Mouse (Mus musculus): Measurements from ENCODE around the gene Serpina3a. TPM values are rescaled to one million over a fixed set of nuclear protein-coding genes. Genes with fewer than 3 reads are reported as not detected.

Serpina3a gene
- polyA plus RNA-seq, 1 experiment from 2014 or later = not detected

- H3K9me3 ChIP-seq (ENCODE audit: control insufficient read depth, low read length) = no peaks in the 10 kb centered on the region
- H3K9ac ChIP-seq (ENCODE audit: low read length) = no peak overlapping the region
- DNase-seq (ENCODE audit: low spot score) (no peak), ATAC-seq (replicated peaks; ENCODE audit: low FRiP score, low TSS enrichment, low read depth) (no peak)
- no peaks in the 10 kb centered on the region for H3K27me3 ChIP-seq (replicated peaks; ENCODE audit: control insufficient read depth, insufficient read depth, low read length)
- H3K4me2 ChIP-seq (ENCODE audit: low read length) = no peak overlapping the region
- no peak overlapping the region for H3K4me3 ChIP-seq (ENCODE audit: low read depth, low read length)
- 88% methylated on average over 1 of the region's 1 CpGs for WGBS
- no peaks in the 10 kb centered on the region for H3K4me1 ChIP-seq (replicated peaks; ENCODE audit: control insufficient read depth, insufficient read depth, low read length)
- no peak overlapping the region for H3K27ac ChIP-seq (ENCODE audit: low read depth)
- H3K36me3 ChIP-seq (ENCODE audit: control insufficient read depth, insufficient read depth, low read length) = no peaks in the 10 kb centered on the region
Measured at GRCm38 (mm10) chr12:104091303-104091702, 21.2 kb upstream of the Serpina3a start.

DNA sequence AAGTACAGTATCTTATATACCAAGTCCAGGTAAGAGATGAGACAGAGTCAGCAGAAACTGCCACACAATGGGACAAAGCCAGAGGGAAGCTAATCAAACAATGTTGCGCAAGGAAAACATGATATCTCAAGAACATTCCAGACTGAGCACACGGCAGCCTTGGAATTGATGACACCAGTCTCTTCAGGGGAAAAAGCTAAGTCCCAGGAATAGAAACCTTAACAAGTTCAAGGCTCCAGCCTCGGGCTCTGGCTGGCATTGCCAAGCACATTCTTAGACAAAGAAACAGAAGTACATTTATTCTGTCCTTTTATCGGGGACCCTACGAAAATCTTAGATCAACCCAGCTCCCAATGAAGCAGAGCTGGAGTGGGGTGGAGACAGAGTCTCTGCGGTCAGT, 11.8 kb upstream of the Serpina3a start, which contains the start of gene Serpina5:
Serpina5 (plus strand) TSS at position 346 of the 400 bp plus-strand sequence.
- DNase-seq (ENCODE audit: low spot score) (no peak), ATAC-seq (replicated peaks; ENCODE audit: low FRiP score, low TSS enrichment, low read depth) (no peak)
- Histone ChIP-seq H3K9me3 (ENCODE audit: control insufficient read depth, low read length) (no peaks in the 10 kb centered on the region), H3K4me1 (replicated peaks; ENCODE audit: control insufficient read depth, insufficient read depth, low read length) (no peaks in the 10 kb centered on the region), H3K4me2 (ENCODE audit: low read length) (no peak within 1 kb of the TSS), H3K36me3 (ENCODE audit: control insufficient read depth, insufficient read depth, low read length) (no peaks in the 10 kb centered on the region), H3K4me3 (ENCODE audit: low read depth, low read length) (no peak within 1 kb of the TSS), H3K27ac (ENCODE audit: low read depth) (no peak within 1 kb of the TSS), H3K27me3 (replicated peaks; ENCODE audit: control insufficient read depth, insufficient read depth, low read length) (no peaks in the 10 kb centered on the region), H3K9ac (ENCODE audit: low read length) (no peak within 1 kb of the TSS)
- 86% methylated on average over 6 of the region's 6 CpGs for WGBS

DNA sequence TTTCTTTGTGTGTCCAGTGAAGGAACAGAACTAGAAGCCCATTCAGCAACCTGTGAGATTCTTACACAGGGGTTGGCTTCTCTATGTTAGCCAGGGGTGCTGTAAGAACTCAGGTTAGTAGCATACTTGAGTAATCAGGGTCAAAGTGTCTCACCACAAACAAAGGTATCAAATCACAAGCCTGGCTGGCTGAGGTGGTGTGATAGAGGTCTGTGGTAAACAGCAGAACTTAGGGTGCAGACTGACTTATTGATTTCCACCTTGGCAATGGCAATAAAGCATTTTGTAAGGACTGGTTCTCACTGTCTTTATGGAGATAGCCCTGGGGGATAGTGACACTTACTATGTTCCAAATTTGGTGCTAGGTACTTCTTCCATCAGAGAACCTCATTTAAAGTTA, 6.7 kb upstream of the Serpina3a start:
- DNase-seq (ENCODE audit: low spot score) (no peak), ATAC-seq (replicated peaks; ENCODE audit: low FRiP score, low TSS enrichment, low read depth) (no peak)

DNA sequence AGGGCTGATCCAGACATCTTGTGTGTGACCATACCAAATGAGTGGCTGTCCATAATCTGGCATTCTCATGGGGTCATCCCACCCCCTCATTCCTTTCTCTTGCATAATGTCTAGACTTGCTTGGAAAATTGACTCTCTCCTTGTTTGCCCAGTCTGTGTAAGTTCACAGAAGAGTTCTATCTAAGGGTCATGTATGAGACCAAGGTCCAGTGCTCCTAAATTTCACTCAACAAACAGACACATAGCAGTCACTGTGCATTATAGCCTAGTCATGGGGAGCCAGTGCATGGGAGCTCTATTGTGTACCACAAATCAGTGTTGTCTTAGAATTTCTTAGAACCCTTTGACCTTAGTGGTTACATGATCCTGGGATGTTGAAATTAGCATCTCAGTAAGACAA, 5.6 kb upstream of the Serpina3a start:
- no peak overlapping the region for H3K27ac ChIP-seq (ENCODE audit: low read depth)
- ATAC-seq (replicated peaks; ENCODE audit: low FRiP score, low TSS enrichment, low read depth) = no peak

More for the DNA sequence above, 6.7 kb upstream of the Serpina3a start:
- Histone ChIP-seq H3K36me3 (ENCODE audit: control insufficient read depth, insufficient read depth, low read length) (no peaks in the 10 kb centered on the region), H3K9ac (ENCODE audit: low read length) (no peak overlapping the region), H3K9me3 (ENCODE audit: control insufficient read depth, low read length) (no peaks in the 10 kb centered on the region), H3K27me3 (replicated peaks; ENCODE audit: control insufficient read depth, insufficient read depth, low read length) (no peaks in the 10 kb centered on the region), H3K4me3 (ENCODE audit: low read depth, low read length) (no peak overlapping the region), H3K27ac (ENCODE audit: low read depth) (no peak overlapping the region), H3K4me2 (ENCODE audit: low read length) (no peak overlapping the region), H3K4me1 (replicated peaks; ENCODE audit: control insufficient read depth, insufficient read depth, low read length) (no peaks in the 10 kb centered on the region)

DNA sequence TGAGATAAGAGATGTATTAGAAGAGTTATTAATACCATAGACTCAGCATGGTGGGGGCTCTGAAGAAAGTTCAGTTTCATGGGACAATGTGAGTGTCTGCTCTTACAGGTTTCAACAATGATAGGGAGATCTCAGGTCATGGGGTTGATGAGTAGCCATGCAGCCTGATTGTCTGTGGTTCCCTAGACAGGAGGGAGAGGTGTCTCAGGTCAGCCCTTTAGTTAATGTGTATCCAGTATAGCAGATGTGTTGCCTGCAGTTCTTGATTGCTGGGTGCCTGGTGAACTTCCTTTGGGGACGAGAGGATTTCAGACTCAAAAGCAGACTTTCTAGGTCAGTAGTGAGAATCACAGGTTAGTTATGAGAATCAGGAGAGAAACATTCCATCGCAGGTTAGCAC, 4.0 kb upstream of the Serpina3a start:
- Histone ChIP-seq H3K27me3 (replicated peaks; ENCODE audit: control insufficient read depth, insufficient read depth, low read length) (no peaks in the 10 kb centered on the region), H3K4me1 (replicated peaks; ENCODE audit: control insufficient read depth, insufficient read depth, low read length) (no peaks in the 10 kb centered on the region), H3K36me3 (ENCODE audit: control insufficient read depth, insufficient read depth, low read length) (no peaks in the 10 kb centered on the region), H3K9me3 (ENCODE audit: control insufficient read depth, low read length) (no peaks in the 10 kb centered on the region), H3K9ac (ENCODE audit: low read length) (no peak overlapping the region), H3K4me3 (ENCODE audit: low read depth, low read length) (no peak overlapping the region), H3K4me2 (ENCODE audit: low read length) (no peak overlapping the region), H3K27ac (ENCODE audit: low read depth) (no peak overlapping the region)
- no peak for DNase-seq (ENCODE audit: low spot score)
- 68% methylated on average over 2 of the region's 2 CpGs for WGBS
- no peak for ATAC-seq (replicated peaks; ENCODE audit: low FRiP score, low TSS enrichment, low read depth)

More for the DNA sequence above, 5.6 kb upstream of the Serpina3a start:
- Histone ChIP-seq H3K9me3 (ENCODE audit: control insufficient read depth, low read length) (no peaks in the 10 kb centered on the region), H3K36me3 (ENCODE audit: control insufficient read depth, insufficient read depth, low read length) (no peaks in the 10 kb centered on the region), H3K4me1 (replicated peaks; ENCODE audit: control insufficient read depth, insufficient read depth, low read length) (no peaks in the 10 kb centered on the region), H3K27me3 (replicated peaks; ENCODE audit: control insufficient read depth, insufficient read depth, low read length) (no peaks in the 10 kb centered on the region), H3K4me2 (ENCODE audit: low read length) (no peak overlapping the region), H3K9ac (ENCODE audit: low read length) (no peak overlapping the region), H3K4me3 (ENCODE audit: low read depth, low read length) (no peak overlapping the region)
- DNase-seq (ENCODE audit: low spot score) = no peak

GRCm38 (mm10) chr12:104114921-104115579, 2.5 kb downstream of the Serpina3a start:
- no peak for DNase-seq (ENCODE audit: low spot score)
- H3K4me2 ChIP-seq (ENCODE audit: low read length) = no peak overlapping the region
- H3K4me3 ChIP-seq (ENCODE audit: low read depth, low read length) = no peak overlapping the region

GRCm38 (mm10) chr12:104123097-104123496, 10.6 kb downstream of the Serpina3a start:
- Histone ChIP-seq H3K4me2 (ENCODE audit: low read length) (no peak overlapping the region), H3K36me3 (ENCODE audit: control insufficient read depth, insufficient read depth, low read length) (no peaks in the 10 kb centered on the region), H3K27me3 (replicated peaks; ENCODE audit: control insufficient read depth, insufficient read depth, low read length) (no peaks in the 10 kb centered on the region), H3K4me1 (replicated peaks; ENCODE audit: control insufficient read depth, insufficient read depth, low read length) (no peaks in the 10 kb centered on the region), H3K27ac (ENCODE audit: low read depth) (no peak overlapping the region), H3K9me3 (ENCODE audit: control insufficient read depth, low read length) (no peaks in the 10 kb centered on the region), H3K9ac (ENCODE audit: low read length) (no peak overlapping the region), H3K4me3 (ENCODE audit: low read depth, low read length) (no peak overlapping the region)
- no peak for ATAC-seq (replicated peaks; ENCODE audit: low FRiP score, low TSS enrichment, low read depth)
- no peak for DNase-seq (ENCODE audit: low spot score)
- 80% methylated on average over 1 of the region's 1 CpGs for WGBS

More at GRCm38 (mm10) chr12:104114921-104115579, 2.5 kb downstream of the Serpina3a start:
- H3K27ac ChIP-seq (ENCODE audit: low read depth) = no peak overlapping the region
- no peaks in the 10 kb centered on the region for H3K9me3 ChIP-seq (ENCODE audit: control insufficient read depth, low read length)
- no peaks in the 10 kb centered on the region for H3K27me3 ChIP-seq (replicated peaks; ENCODE audit: control insufficient read depth, insufficient read depth, low read length)
- no peaks in the 10 kb centered on the region for H3K4me1 ChIP-seq (replicated peaks; ENCODE audit: control insufficient read depth, insufficient read depth, low read length)
- no peaks in the 10 kb centered on the region for H3K36me3 ChIP-seq (ENCODE audit: control insufficient read depth, insufficient read depth, low read length)
- no peak overlapping the region for H3K9ac ChIP-seq (ENCODE audit: low read length)
- WGBS = 50% methylated on average over 3 of the region's 3 CpGs
- no peak for ATAC-seq (replicated peaks; ENCODE audit: low FRiP score, low TSS enrichment, low read depth)

DNA sequence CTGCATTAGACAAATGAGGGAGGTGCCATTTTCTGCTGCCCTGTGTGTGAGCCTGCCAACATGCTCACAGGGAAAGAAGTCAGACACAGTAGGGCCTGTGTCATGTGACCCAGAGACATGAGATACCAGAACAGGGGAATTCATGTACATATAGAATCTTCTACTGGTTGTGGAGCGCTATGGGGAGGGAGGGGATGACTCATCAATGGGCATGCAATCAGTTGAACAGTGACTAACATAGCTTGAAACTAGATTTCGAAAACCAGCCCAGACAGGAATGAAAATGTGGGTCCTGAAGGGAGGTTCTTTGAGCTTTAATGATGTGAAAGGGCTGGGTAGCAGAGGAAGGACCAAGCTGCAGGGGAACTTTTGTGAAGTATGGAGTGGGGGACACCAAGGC, 11.5 kb downstream of the Serpina3a start:
- no peak for ATAC-seq (replicated peaks; ENCODE audit: low FRiP score, low TSS enrichment, low read depth)
- Histone ChIP-seq H3K9ac (ENCODE audit: low read length) (no peak overlapping the region), H3K4me1 (replicated peaks; ENCODE audit: control insufficient read depth, insufficient read depth, low read length) (no peaks in the 10 kb centered on the region), H3K36me3 (ENCODE audit: control insufficient read depth, insufficient read depth, low read length) (no peaks in the 10 kb centered on the region), H3K4me3 (ENCODE audit: low read depth, low read length) (no peak overlapping the region), H3K27ac (ENCODE audit: low read depth) (no peak overlapping the region), H3K9me3 (ENCODE audit: control insufficient read depth, low read length) (no peaks in the 10 kb centered on the region), H3K27me3 (replicated peaks; ENCODE audit: control insufficient read depth, insufficient read depth, low read length) (no peaks in the 10 kb centered on the region), H3K4me2 (ENCODE audit: low read length) (no peak overlapping the region)
- WGBS = 78% methylated on average over 2 of the region's 2 CpGs
- DNase-seq (ENCODE audit: low spot score) = no peak

GRCm38 (mm10) chr12:104125021-104125560, 12.6 kb downstream of the Serpina3a start:
- Histone ChIP-seq H3K9ac (ENCODE audit: low read length) (no peak overlapping the region), H3K4me3 (ENCODE audit: low read depth, low read length) (no peak overlapping the region), H3K27me3 (replicated peaks; ENCODE audit: control insufficient read depth, insufficient read depth, low read length) (no peaks in the 10 kb centered on the region), H3K9me3 (ENCODE audit: control insufficient read depth, low read length) (no peaks in the 10 kb centered on the region), H3K4me2 (ENCODE audit: low read length) (no peak overlapping the region), H3K27ac (ENCODE audit: low read depth) (no peak overlapping the region), H3K36me3 (ENCODE audit: control insufficient read depth, insufficient read depth, low read length) (no peaks in the 10 kb centered on the region), H3K4me1 (replicated peaks; ENCODE audit: control insufficient read depth, insufficient read depth, low read length) (no peaks in the 10 kb centered on the region)
- 78% methylated on average over 5 of the region's 5 CpGs for WGBS
- ATAC-seq (replicated peaks; ENCODE audit: low FRiP score, low TSS enrichment, low read depth) = no peak
- DNase-seq (ENCODE audit: low spot score) = no peak

Measured in intestine, embryonic 14.5 days (tissue).